In the genomic region with DNA sequence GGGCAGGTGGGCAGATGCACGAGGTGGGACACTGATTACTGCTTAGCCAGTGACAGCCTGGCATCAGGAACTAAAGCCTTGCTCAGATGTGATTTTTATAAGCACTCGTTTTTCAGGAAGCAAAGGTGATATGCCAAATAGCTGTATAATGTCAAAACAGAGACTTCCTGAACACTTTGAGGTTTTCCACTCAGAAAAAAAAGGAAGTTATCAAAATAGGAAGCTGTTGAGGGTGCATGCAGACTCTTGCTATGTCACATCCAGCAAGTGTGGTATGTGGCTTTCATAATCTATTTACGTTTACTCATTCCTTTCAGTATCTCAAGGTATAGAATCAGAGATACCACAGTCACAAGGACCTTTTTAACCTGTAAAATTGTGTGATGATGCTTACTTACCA, we compare ENCODE assay signal across 31 mouse cellular contexts.
A peak's percentile ranks its signal among the peaks of the same experiment; 100 is the strongest.
DNase-seq lines count a peak whose midpoint lies in the region; ATAC-seq and TF ChIP-seq lines count a peak whose summit lies in the region.
"Had no signal": no experiment of that assay in that cellular context is flagged by ENCODE, and none has a peak within 500 bp of the region (broad histone marks: within the 10 kb centered on the region; RNA-seq: fewer than 3 reads in every experiment).

No protein-coding gene starts in this region.

- peak; percentile 89 for ATAC-seq in common myeloid progenitor, adult 5-6 weeks (replicated peaks; ENCODE audit: low read depth, poor library complexity, severe bottlenecking)
- ATAC-seq in megakaryocyte progenitor cell, adult 5-6 weeks (replicated peaks; ENCODE audit: poor library complexity), result peak; percentile 83
- ATAC-seq: forebrain, embryonic 14.5 days; hindbrain, postnatal 0 days; intestine, embryonic 16.5 days had no signal

- TF ChIP-seq RAD21 in CH12.LX (IDR thresholded peaks at IDR 0.05; ENCODE audit: low read depth, low read length), result no peak

- no peaks in the 10 kb centered on the region for H3K27me3 ChIP-seq in CH12.LX (replicated peaks)
- H3K27me3 ChIP-seq: embryonic facial prominence, embryonic 12.5 days; heart, embryonic 12.5 days; liver, embryonic 15.5 days; midbrain, embryonic 12.5 days; neural tube, embryonic 13.5 days had no signal

- H3K9ac ChIP-seq in CH12.LX (ENCODE audit: insufficient read depth, low read depth), result no peak overlapping the region
- H3K9ac ChIP-seq: embryonic facial prominence, embryonic 12.5 days; heart, embryonic 12.5 days; liver, embryonic 15.5 days; midbrain, embryonic 12.5 days; neural tube, embryonic 13.5 days had no signal

- intact Hi-C loops in heart, postnatal 25 days (cut with DNase I), result no loop called here

- peaks cover 0 to 20% of the 10 kb centered on the region in 2 experiments; a peak in 2 of 4 replicates for H3K4me1 ChIP-seq in CH12.LX (ENCODE audit: control insufficient read depth in 1 of 2, insufficient read depth in 2 of 2)
- H3K4me1 ChIP-seq: embryonic facial prominence, embryonic 12.5 days; hindbrain, embryonic 10.5 days; liver, embryonic 15.5 days; midbrain, embryonic 12.5 days; neural tube, embryonic 13.5 days had no signal

- H3K9me3 ChIP-seq in CH12.LX (replicated peaks; ENCODE audit: low read length), result no peaks in the 10 kb centered on the region
- H3K9me3 ChIP-seq: embryonic facial prominence, embryonic 12.5 days; G1E; heart, embryonic 12.5 days; hindbrain, embryonic 10.5 days; liver, embryonic 15.5 days; midbrain, embryonic 12.5 days; neural tube, embryonic 13.5 days had no signal

- dilution Hi-C loops in CH12.LX (cut with MboI; ENCODE audit: extremely low pct_ligation_motif_present, extremely low pct_unique_long_range_greater_than_20kb, low sequenced_read_pairs), result no loop called here

- H3K27ac ChIP-seq in CH12.LX (ENCODE audit: insufficient read depth, low read depth), result peak overlapping the region; percentile 1; the same call in 1 of the 2 replicates
- H3K27ac ChIP-seq: embryonic facial prominence, embryonic 12.5 days; heart, adult 2 months; hindbrain, embryonic 10.5 days; hindbrain, postnatal 0 days; liver, embryonic 15.5 days; macrophage; midbrain, embryonic 12.5 days; neural tube, embryonic 13.5 days; stomach, postnatal 0 days had no signal

- H3K4me3 ChIP-seq in CH12.LX (replicated peaks in 1 of 3; ENCODE audit: low read depth in 2 of 3, low read length in 2 of 3, poor library complexity in 1 of 3), result no peak overlapping the region
- H3K4me3 ChIP-seq: embryonic facial prominence, embryonic 12.5 days; heart, adult 2 months; heart, embryonic 12.5 days; hindbrain, embryonic 10.5 days; liver, embryonic 15.5 days; midbrain, embryonic 12.5 days; neural tube, embryonic 13.5 days had no signal

- H3K4me2 ChIP-seq in CH12.LX (ENCODE audit: insufficient read depth, low read depth, poor library complexity, severe bottlenecking), result no peak overlapping the region
- H3K4me2 ChIP-seq: embryonic facial prominence, embryonic 12.5 days; heart, embryonic 12.5 days; liver, embryonic 15.5 days; midbrain, embryonic 12.5 days; neural tube, embryonic 13.5 days had no signal

- no peaks in the 10 kb centered on the region for H3K79me2 ChIP-seq in CH12.LX (replicated peaks; ENCODE audit: control insufficient read depth, extremely low read depth, insufficient read depth, poor library complexity, severe bottlenecking)

- TF ChIP-seq EP300 in CH12.LX (IDR thresholded peaks at IDR 0.05; ENCODE audit: low read length), result no peak

- TF ChIP-seq CTCF in CH12.LX (conservative IDR thresholded peaks at IDR 0.05 in 1 of 2, IDR thresholded peaks at IDR 0.05 in 1 of 2; ENCODE audit: low read depth in 2 of 2, low read length in 2 of 2), result no peak

- in situ Hi-C loops in CH12.LX (cut with MboI; ENCODE audit: low pct_ligation_motif_present, low pct_unique_long_range_greater_than_20kb, low sequenced_read_pairs), result no loop called here

- peaks cover 40 to 76% of the 10 kb centered on the region in 2 experiments for H3K36me3 ChIP-seq in CH12.LX (replicated peaks in 1 of 2; ENCODE audit: control insufficient read depth in 1 of 2, insufficient read depth in 1 of 2, low read length in 1 of 2)

- DNase-seq in 416B (ENCODE audit: low read depth), result peak; percentile 79
- no peak for DNase-seq in CH12.LX (ENCODE audit: extremely low read depth)
- no peak for DNase-seq in heart, postnatal 25 days (ENCODE audit: low spot score)
- no peak for DNase-seq in frontal cortex, postnatal 10 days (ENCODE audit: low spot score in 2 of 2)
- no peak for DNase-seq in embryo, embryonic 10 days (ENCODE audit: low spot score)
- DNase-seq: adrenal gland, postnatal 25 days; cerebellum, adult 8-10 months; cerebellum, postnatal 25 days; embryo, embryonic 11 days; gastrocnemius, postnatal 25 days; heart, adult 2 months; kidney, adult 9 months; kidney, postnatal 10 days; layer of hippocampus, adult 9-11 months; liver; thymus, adult 18-20 months; thymus, postnatal 25 days had no signal

- no peak for TF ChIP-seq POLR2A in CH12.LX (IDR thresholded peaks at IDR 0.05; ENCODE audit: low read depth, low read length)

TF ChIP-seq in CH12.LX, 34 proteins besides CTCF, POLR2A, EP300 and RAD21:
- TF ChIP-seq NELFE (IDR thresholded peaks at IDR 0.05; ENCODE audit: low read depth, low read length) (no peak), GABPA (IDR thresholded peaks at IDR 0.05; ENCODE audit: insufficient replicate concordance, low read depth, low read length) (no peak), KAT2A (IDR thresholded peaks at IDR 0.05; ENCODE audit: insufficient replicate concordance, low read length) (no peak), POLR2AphosphoS2 (IDR thresholded peaks at IDR 0.05; ENCODE audit: low read depth, low read length) (no peak), CHD1 (IDR thresholded peaks at IDR 0.05; ENCODE audit: low read depth, low read length) (no peak), TBP (conservative IDR thresholded peaks at IDR 0.05; ENCODE audit: low read depth, low read length) (no peak), ZC3H11A (IDR thresholded peaks at IDR 0.05; ENCODE audit: low read depth, low read length) (no peak), JUN (IDR thresholded peaks at IDR 0.05; ENCODE audit: insufficient read depth, low read depth, low read length) (no peak), USF1 (IDR thresholded peaks at IDR 0.05; ENCODE audit: low read depth, low read length) (no peak), UBTF (IDR thresholded peaks at IDR 0.05; ENCODE audit: low read depth, low read length) (no peak), E2F4 (IDR thresholded peaks at IDR 0.05; ENCODE audit: insufficient replicate concordance, low read depth, low read length) (no peak), NRF1 (IDR thresholded peaks at IDR 0.05; ENCODE audit: low read depth, low read length) (no peak), MAFK (IDR thresholded peaks at IDR 0.05; ENCODE audit: insufficient replicate concordance, low read length) (no peak), TCF12 (IDR thresholded peaks at IDR 0.05; ENCODE audit: low read depth, low read length) (no peak), ZNF384 (IDR thresholded peaks at IDR 0.05; ENCODE audit: low read depth, low read length) (no peak)
TF ChIP-seq in CH12.LX: peak in this region for 0.
